Mouse (Mus musculus): ENCODE measurements around the gene Bbx.

The Bbx gene

GRCm38 (mm10) chr16:50160418-50161271 lies 271.5 kb downstream of the Bbx start:
- ATAC-seq (ENCODE audit: low TSS enrichment), result no peak

GRCm38 (mm10) chr16:50158546-50158945 lies 273.6 kb downstream of the Bbx start:
- no peak for ATAC-seq (ENCODE audit: low TSS enrichment)

GRCm38 (mm10) chr16:50149606-50150005 lies 282.6 kb downstream of the Bbx start:
- no peak for ATAC-seq (ENCODE audit: low TSS enrichment)

- peak; percentile 31; the same call in 1 of the 2 replicates for ATAC-seq (ENCODE audit: low TSS enrichment)
Measured at GRCm38 (mm10) chr16:50147900-50148299, 284.3 kb downstream of the Bbx start.

Data from frontal cortex, adult (tissue).